Mouse (Mus musculus) cerebellum, adult 8-10 months (tissue): ENCODE results near the gene Spata21.

Source experiments
- DNase-seq: peaks from one replicate; pipeline ENCODE4 v3.0.0; 2022

Spata21 gene

DNA sequence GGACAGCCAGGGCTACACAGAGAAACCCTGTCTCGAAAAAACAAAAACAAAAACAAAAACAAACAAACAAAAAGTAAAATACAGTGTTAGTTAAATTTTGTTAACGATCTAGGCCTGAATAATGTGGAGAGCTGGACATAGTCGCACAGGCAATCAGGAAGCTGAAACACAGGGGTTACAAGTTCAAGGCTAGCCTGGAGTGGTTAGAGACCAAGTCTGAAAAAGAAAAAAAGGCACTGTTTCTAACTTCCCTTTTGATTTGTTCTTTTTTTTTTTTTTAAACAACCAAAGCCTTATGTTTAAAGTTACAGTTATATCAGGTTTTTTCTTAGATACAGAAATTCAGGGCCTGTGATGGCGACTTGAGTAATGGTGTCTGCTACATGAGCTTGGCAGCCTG is 72.1 kb downstream of the Spata21 start:
- DNase-seq: no peak

GRCm38 (mm10) chr4:141161699-141162208 is 73.6 kb downstream of the Spata21 start:
- DNase-seq: no peak
